Mouse (Mus musculus) adrenal gland, adult (tissue): ENCODE results near the gene A630076J17Rik.

ENCODE experiments used
- DNase-seq, 2 experiments: peaks; one replicate each; pipeline ENCODE4 v3.0.0; 2022 to 2023; ENCODE audit warnings: low spot score in 1 of 2; ENCODE audit not compliant: inconsistent age in 2 of 2

A630076J17Rik gene

GRCm38 (mm10) chr3:107230527-107230926 is at the start of gene A630076J17Rik:
Gene A630076J17Rik, plus strand, starts transcription at chr3:107230614.
- no peak for DNase-seq

- no peak for DNase-seq
Measured at GRCm38 (mm10) chr3:107180860-107181259, 49.6 kb upstream of the A630076J17Rik start.

DNA sequence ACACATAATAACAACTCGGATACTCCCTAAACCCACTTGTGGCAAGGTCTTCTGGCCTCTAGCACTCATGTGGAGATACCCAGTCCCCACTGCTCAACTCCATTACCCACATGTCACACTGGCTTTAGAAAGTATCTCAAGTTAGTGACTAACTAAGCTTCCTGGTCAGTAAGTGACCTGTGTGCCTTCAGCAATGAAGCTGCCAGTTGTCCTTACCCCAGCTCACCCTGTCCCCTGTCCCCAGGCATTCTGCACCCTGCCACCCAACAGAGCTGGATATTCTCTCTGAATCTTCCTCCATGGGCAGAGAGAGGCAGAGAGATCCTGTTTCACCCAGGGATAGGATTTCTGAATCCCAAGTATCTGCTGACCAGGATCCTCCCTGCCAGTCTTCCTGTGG is 47.7 kb upstream of the A630076J17Rik start, which contains the start of gene Kcna10:
Kcna10 (plus strand) TSS at position 301 of the 400 bp plus-strand sequence.
- no peak for DNase-seq

DNA sequence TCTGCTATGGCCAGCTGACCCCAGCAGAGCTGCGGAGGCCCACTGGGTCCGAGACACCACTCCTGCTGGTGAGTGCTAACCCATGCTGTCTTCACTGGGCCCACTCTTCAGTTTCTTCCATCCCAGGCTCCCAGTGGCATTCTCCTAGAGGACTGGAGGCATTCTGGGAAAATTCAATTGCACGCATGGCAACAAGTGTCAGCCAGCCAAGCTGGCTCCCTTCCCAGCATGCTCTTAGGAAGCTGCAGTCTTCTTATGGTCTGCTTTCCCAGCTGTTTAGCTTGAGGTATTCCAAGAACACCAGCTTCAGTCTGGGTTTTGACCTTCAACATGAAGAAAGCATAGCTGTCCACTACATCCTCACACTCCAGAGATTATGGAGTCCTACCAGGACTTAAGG is 47.2 kb upstream of the A630076J17Rik start:
- DNase-seq = no peak

DNA sequence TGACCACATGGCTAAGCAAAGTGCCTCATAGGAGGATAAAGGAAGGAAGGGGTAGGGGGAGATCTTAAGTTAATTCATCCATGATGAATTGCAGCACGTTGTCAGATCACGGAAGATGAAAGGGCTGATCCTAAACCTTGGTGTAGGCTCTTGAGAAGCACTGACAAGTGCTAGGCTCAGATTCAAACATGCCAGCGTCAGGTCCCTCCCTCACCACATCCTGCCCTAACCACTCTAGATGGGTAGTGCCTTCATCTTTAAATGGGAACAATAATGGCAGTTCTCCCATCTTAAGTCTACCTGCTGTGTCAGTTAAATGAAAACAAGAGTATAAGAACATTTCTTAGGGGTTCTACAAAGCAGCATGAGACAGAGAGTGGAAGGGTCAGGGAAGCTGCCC is 44.8 kb upstream of the A630076J17Rik start:
- DNase-seq = no peak

DNA sequence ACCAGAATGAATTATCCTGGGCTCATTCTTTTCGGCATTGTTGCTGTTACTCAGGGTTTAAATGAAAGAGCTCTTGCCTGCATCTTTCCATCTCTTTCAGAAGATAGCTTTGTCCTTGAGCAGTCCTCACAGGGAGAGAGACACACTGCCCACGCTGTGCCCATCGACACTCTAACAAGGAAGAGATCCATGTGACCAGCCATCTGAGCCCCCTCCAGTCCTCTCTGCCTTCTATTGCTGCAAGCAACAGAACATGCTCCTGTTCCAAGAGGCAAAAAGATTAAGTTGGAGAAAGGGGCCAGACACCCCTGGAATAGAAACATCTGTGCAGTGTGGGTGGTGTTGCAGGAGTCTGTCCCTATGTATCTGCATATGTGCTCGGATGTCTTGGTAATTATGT is 43.4 kb upstream of the A630076J17Rik start:
- DNase-seq = no peak

GRCm38 (mm10) chr3:107188226-107188899 is 42.1 kb upstream of the A630076J17Rik start:
- peak in 1 of 2 experiments; percentile 58 for DNase-seq

DNA sequence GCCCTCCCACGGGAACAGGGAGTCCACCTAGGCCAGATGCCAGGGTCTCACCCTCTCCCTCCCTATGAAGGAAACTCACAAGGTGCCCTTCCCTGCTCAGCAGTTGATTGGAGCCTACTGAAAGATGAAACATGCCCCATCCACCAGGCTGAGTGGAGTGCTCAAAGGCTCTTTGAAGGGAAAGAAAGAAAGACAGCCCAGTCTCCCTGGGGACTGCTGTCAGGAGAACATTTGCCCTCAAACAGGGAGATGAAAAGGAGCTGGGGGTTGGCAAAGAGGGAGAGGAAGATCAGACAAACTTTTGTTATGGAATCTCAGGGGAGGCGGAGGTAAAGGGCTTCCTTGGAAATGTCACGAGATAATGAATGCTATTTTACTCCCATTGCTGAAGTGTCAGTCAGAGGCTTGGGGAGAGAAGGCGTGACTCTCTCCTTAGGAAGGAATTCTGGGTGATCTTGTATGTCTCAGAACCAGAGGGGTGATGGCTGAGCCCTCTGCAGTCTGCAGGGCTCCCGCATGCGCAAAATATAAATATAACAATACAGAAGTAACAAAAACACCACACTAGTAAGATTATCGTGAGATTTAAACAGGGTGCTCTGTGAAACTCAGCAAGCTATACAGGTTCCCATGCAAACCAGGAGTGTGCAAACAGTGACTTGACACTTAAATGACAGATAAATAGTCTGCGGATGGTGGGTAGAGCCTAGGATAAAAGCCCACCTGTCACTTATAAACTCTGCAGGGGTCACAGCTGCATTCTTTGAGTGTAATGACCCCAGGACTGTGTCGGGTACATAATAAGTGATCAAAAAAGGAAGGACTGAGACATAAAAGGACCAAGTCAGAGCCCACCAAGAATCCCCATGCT is 28.9 kb upstream of the A630076J17Rik start:
- no peak for DNase-seq

DNA sequence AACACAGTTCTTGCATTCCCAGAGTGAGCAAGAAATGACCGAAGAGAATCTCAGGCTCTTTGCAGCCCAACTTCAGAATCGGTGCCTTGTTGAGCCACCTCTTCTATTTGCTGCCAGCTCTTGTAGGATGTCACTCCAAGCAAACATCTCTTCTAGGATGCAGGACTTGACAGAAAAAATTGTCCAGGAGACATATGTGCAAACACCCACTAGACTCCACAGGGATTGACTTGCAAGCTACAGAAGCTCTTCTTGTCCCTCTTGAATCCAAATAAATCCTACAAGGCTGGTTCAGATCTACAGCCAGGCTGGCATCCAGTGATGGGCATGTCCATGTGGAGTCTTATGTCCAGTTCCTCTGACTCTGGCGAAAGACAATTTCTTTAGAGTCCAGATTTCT is 26.0 kb upstream of the A630076J17Rik start:
- no peak for DNase-seq

DNA sequence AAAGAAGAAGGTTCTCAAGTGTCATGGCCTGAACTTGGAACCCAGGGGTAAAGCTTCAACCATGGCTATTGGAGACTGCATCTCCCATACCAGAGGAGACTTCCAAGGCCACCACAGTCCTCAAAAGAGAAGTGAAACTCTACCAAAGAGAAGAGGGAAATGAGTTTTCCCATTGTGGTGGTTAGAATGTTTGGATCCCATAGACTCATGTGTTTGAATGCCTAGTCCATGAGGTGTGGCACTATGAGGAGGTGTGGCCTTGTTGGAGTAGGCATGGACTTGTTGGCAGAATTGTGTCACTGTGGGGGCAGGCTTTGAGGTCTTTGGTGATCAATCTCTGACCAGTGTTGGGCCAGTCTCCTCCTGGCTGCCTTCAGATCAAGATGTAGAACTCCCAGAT is 25.2 kb upstream of the A630076J17Rik start:
- DNase-seq = no peak

DNA sequence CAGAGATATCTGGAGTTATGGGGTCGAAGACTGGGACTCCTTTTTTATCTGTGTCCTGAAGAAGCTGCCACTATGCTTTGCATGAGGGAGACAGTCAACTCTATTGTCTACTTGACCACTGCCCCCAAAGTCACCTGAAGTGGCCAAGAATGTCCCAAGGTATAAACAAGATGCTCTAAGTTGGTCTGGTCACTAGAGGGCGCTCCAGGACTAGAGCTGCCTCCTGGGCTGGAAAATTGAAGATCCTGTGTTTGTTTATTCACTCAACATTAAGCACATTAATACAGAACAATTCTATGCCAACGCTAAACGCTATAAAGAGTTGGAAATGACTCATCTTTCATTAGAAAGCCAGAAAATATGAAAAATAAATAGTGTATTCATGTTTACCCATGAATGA is 24.4 kb upstream of the A630076J17Rik start:
- peak; percentile 61 to 87 for DNase-seq

GRCm38 (mm10) chr3:107206490-107207150 is 23.8 kb upstream of the A630076J17Rik start:
- DNase-seq = peak in 1 of 2 experiments; percentile 25

DNA sequence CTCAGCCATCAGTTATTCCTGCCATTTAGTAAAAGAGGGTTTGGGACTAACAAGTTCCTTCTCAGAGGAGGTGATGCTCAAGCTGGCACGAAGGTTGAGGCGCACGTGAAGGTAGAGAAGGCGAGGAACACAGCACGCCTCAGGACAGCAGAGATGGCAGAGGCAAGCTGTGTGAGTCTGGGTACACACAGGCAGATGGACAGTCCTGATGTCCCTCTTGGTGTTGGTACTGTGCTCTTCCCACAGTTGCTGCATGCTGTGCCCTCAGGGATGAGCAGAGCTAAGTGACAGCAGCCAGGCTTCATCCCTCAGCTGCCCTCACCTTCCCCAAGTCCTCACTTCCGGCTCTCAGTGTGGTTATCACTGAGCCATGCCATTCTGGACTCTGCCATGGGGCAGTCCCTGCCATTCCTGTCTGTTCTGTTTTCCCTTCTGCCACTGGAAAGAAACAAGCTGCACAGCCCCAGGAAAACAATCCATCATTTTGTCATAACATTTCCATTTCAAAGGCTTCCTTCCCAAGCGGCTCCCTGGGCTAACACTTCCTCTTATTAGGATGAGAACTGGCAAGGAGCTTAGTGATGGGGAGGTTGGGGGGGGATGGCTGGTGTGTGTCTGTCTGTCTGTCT is 22.7 kb upstream of the A630076J17Rik start:
- DNase-seq = peak; percentile 14 to 43

DNA sequence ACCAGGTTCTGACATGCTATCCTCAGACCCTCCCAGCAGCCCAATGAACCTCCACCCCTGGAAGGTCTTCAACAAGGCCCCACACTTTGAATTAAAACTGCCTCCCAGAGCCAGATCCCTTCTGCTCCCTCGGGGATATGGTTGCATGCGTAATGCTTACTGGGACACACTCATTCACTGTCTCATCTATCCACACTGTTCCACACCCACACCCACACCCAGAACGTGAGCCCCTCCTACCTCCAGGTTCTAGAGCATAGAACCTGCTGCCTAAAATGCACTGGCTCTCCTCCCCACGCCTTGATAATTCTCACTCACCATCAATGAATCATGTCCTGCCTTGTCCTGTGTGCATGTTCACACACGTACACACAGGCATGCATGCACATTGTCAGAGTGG is 15.8 kb upstream of the A630076J17Rik start:
- no peak for DNase-seq

- DNase-seq = no peak
Measured at GRCm38 (mm10) chr3:107216400-107217100, 13.9 kb upstream of the A630076J17Rik start.

GRCm38 (mm10) chr3:107217101-107217480 is 13.3 kb upstream of the A630076J17Rik start:
- DNase-seq = no peak

- DNase-seq = no peak
Measured at GRCm38 (mm10) chr3:107218572-107218971, 11.8 kb upstream of the A630076J17Rik start.

- no peak for DNase-seq
Measured at GRCm38 (mm10) chr3:107221608-107222007, 8.8 kb upstream of the A630076J17Rik start, which contains the start of gene Cym. Gene Cym, minus strand, starts transcription at chr3:107221732.

DNA sequence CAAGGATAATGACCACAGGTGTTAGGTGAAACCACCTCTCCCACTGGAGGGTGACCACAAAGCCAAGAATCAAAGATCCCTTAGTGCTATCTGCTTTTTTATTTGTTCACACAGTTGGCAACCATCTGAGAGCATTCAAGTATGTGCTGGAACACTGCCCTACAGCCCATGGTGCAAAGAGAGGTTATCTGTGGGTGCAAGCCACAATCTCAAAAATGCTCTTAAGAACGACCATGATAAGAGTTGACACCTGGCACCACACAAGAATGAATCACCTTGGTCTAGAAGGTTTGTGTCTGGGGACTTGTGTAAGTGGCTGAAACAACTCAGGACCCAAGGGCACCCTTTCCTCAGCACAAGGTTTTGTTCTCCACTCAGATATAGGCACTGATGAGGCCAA is 7.2 kb upstream of the A630076J17Rik start:
- DNase-seq = no peak

GRCm38 (mm10) chr3:107225820-107226219 is 4.6 kb upstream of the A630076J17Rik start:
- no peak for DNase-seq
